Mouse (Mus musculus) ES-Bruce4 (cell line): ENCODE results near the gene Tecpr2. TPM values are rescaled to one million over a fixed set of nuclear protein-coding genes. Genes with fewer than 3 reads are reported as not detected.

Experiments used
- H3K27ac ChIP-seq: 2 replicates; pipeline ENCODE4 v1.5.1; 2012; ENCODE audit warnings: low read length, inconsistent platforms; ENCODE audit not compliant: insufficient read depth
- H3K27me3 ChIP-seq: 2 replicates; pipeline ENCODE4 v1.6.1; 2012; ENCODE audit warnings: mild to moderate bottlenecking, low read length, inconsistent platforms; ENCODE audit not compliant: control insufficient read depth, poor library complexity, insufficient read depth, severe bottlenecking
- H3K36me3 ChIP-seq: 2 replicates; pipeline ENCODE4 v1.6.1; 2012; ENCODE audit warnings: inconsistent platforms, mild to moderate bottlenecking, low read length, moderate library complexity; ENCODE audit not compliant: control insufficient read depth, poor library complexity, insufficient read depth, severe bottlenecking
- H3K4me1 ChIP-seq: one replicate; pipeline ENCODE4 v1.8.1; 2011; ENCODE audit warnings: low read length; ENCODE audit not compliant: control insufficient read depth, insufficient read depth
- H3K4me3 ChIP-seq: 2 replicates; pipeline ENCODE4 v1.5.1; 2011; ENCODE audit warnings: low read depth, mild to moderate bottlenecking, low read length
- H3K9ac ChIP-seq: 2 replicates; pipeline ENCODE4 v1.6.1; 2012; ENCODE audit warnings: low read depth, mild to moderate bottlenecking, inconsistent platforms; ENCODE audit not compliant: poor library complexity, severe bottlenecking
- H3K9me3 ChIP-seq: replicated peaks from 2 replicates; pipeline ENCODE4 v1.6.1; 2012; ENCODE audit warnings: mild to moderate bottlenecking, low read length, inconsistent platforms; ENCODE audit not compliant: control insufficient read depth, poor library complexity, insufficient read depth, severe bottlenecking
- CTCF ChIP-seq: IDR thresholded peaks from one replicate; pipeline ENCODE4 v1.8.1; 2011; ENCODE audit warnings: low read depth, low read length
- EP300 ChIP-seq: IDR thresholded peaks from 2 replicates; pipeline ENCODE4 v1.6.1; 2011; ENCODE audit warnings: low read depth, low read length; ENCODE audit not compliant: insufficient read depth
- POLR2A ChIP-seq: IDR thresholded peaks from one replicate; pipeline ENCODE4 v1.8.1; 2011; ENCODE audit warnings: low read length; ENCODE audit not compliant: insufficient read depth
- polyA plus RNA-seq: library from polyadenylated mRNA; stranded (reverse); fragments of >200 nt; gene quantifications from 2 replicates; pipeline ENCODE4 v1.2.4, GENCODE M21; 2011; ENCODE audit warnings: low read depth; ENCODE audit not compliant: missing spikeins, insufficient read depth, insufficient read length

Tecpr2 gene
- polyA plus RNA-seq, 1 experiment, result 7.3 TPM

- no peak overlapping the region for H3K27ac ChIP-seq
- H3K4me3 ChIP-seq, result no peak overlapping the region
- no peaks in the 10 kb centered on the region for H3K9me3 ChIP-seq
- no peaks in the 10 kb centered on the region for H3K27me3 ChIP-seq
- no peak overlapping the region for H3K9ac ChIP-seq
- peaks cover 44% of the 10 kb centered on the region for H3K36me3 ChIP-seq
- no peaks in the 10 kb centered on the region for H3K4me1 ChIP-seq
- no peak for TF ChIP-seq EP300
- TF ChIP-seq CTCF, result no peak
- no peak for TF ChIP-seq POLR2A
Observed at GRCm38 (mm10) chr12:110875351-110875750, 13.7 kb upstream of the Tecpr2 start.

GRCm38 (mm10) chr12:110882291-110882690 lies 6.8 kb upstream of the Tecpr2 start:
- H3K4me1 ChIP-seq, result no peaks in the 10 kb centered on the region
- no peak overlapping the region for H3K9ac ChIP-seq
- H3K27me3 ChIP-seq, result no peaks in the 10 kb centered on the region
- no peaks in the 10 kb centered on the region for H3K9me3 ChIP-seq
- peak overlapping the region; percentile 7; the same call in 1 of the 2 replicates for H3K27ac ChIP-seq
- H3K36me3 ChIP-seq, result peaks cover 24% of the 10 kb centered on the region
- H3K4me3 ChIP-seq, result no peak overlapping the region
- TF ChIP-seq CTCF (peak; percentile 54), POLR2A (no peak)

GRCm38 (mm10) chr12:110885251-110885650 lies 3.8 kb upstream of the Tecpr2 start:
- no peaks in the 10 kb centered on the region for H3K27me3 ChIP-seq
- no peak for TF ChIP-seq EP300
- TF ChIP-seq POLR2A, result no peak
- TF ChIP-seq CTCF, result no peak
- H3K27ac ChIP-seq, result no peak overlapping the region
- H3K9ac ChIP-seq, result no peak overlapping the region
- H3K9me3 ChIP-seq, result no peaks in the 10 kb centered on the region
- peaks cover 3% of the 10 kb centered on the region; the same call in 1 of the 2 replicates for H3K36me3 ChIP-seq
- no peaks in the 10 kb centered on the region for H3K4me1 ChIP-seq
- H3K4me3 ChIP-seq, result no peak overlapping the region

- H3K9me3 ChIP-seq, result no peaks in the 10 kb centered on the region
- no peak overlapping the region for H3K27ac ChIP-seq
- H3K9ac ChIP-seq, result peak overlapping the region; percentile 84
- H3K4me1 ChIP-seq, result no peaks in the 10 kb centered on the region
- H3K36me3 ChIP-seq, result no peaks in the 10 kb centered on the region; the same call in 1 of the 2 replicates
- no peaks in the 10 kb centered on the region for H3K27me3 ChIP-seq
- peak overlapping the region; percentile 98 for H3K4me3 ChIP-seq
- TF ChIP-seq CTCF (no peak), EP300 (no peak), POLR2A (no peak)
Observed at GRCm38 (mm10) chr12:110888106-110888505, 958 bp upstream of the Tecpr2 start.

- TF ChIP-seq EP300 (no peak), CTCF (no peak), POLR2A (no peak)
- Histone ChIP-seq H3K9ac (peak overlapping the region; percentile 84), H3K4me3 (peak overlapping the region; percentile 98), H3K27ac (no peak overlapping the region), H3K4me1 (no peaks in the 10 kb centered on the region), H3K36me3 (no peaks in the 10 kb centered on the region; the same call in 1 of the 2 replicates), H3K27me3 (no peaks in the 10 kb centered on the region), H3K9me3 (no peaks in the 10 kb centered on the region)
Observed at GRCm38 (mm10) chr12:110888606-110889005, 458 bp upstream of the Tecpr2 start.

- Histone ChIP-seq H3K9me3 (no peaks in the 10 kb centered on the region), H3K36me3 (no peaks in the 10 kb centered on the region), H3K9ac (no peak overlapping the region), H3K27me3 (no peaks in the 10 kb centered on the region), H3K4me1 (no peaks in the 10 kb centered on the region), H3K4me3 (no peak overlapping the region), H3K27ac (no peak overlapping the region)
- TF ChIP-seq CTCF (no peak), POLR2A (no peak), EP300 (no peak)
Observed at GRCm38 (mm10) chr12:110891887-110892286, 2.8 kb downstream of the Tecpr2 start.

GRCm38 (mm10) chr12:110902106-110902505 lies 13.0 kb downstream of the Tecpr2 start:
- no peaks in the 10 kb centered on the region for H3K9me3 ChIP-seq
- no peaks in the 10 kb centered on the region for H3K36me3 ChIP-seq
- H3K4me3 ChIP-seq, result no peak overlapping the region
- H3K9ac ChIP-seq, result no peak overlapping the region
- H3K4me1 ChIP-seq, result no peaks in the 10 kb centered on the region
- H3K27ac ChIP-seq, result no peak overlapping the region
- TF ChIP-seq POLR2A (no peak), EP300 (no peak), CTCF (no peak)
- H3K27me3 ChIP-seq, result no peaks in the 10 kb centered on the region
